Mouse (Mus musculus) neural tube, embryonic 14.5 days (tissue): ENCODE results near the gene Ppp1r27. TPM values are rescaled to one million over a fixed set of nuclear protein-coding genes. Genes with fewer than 3 reads are reported as not detected.
"Not testable (repeated sequence)": the region's sequence is repeated elsewhere in the genome, so short reads cannot be mapped to it uniquely, and the experiment has no call there.

Experiments used
- ATAC-seq: fragments of 200-750 bp; cut with Nextera tagmentation; 2 replicates; pipeline ENCODE4 v1.8.0; 2017; ENCODE audit warnings: low read depth, mild to moderate bottlenecking, moderate TSS enrichment, moderate library complexity
- H3K27ac ChIP-seq: fragments of 300-500 bp; sonication (generic); 2 replicates; pipeline ENCODE4 v1.5.1; 2014; ENCODE audit warnings: low read depth, mild to moderate bottlenecking, control low read depth, low read length, moderate library complexity, mixed read lengths
- H3K27me3 ChIP-seq: fragments of 300-500 bp; sonication (generic); 2 replicates; pipeline ENCODE4 v1.6.1; 2014; ENCODE audit warnings: low read length; ENCODE audit not compliant: control insufficient read depth, insufficient read depth
- H3K36me3 ChIP-seq: fragments of 300-500 bp; sonication (generic); 2 replicates; pipeline ENCODE4 v1.6.1; 2014; ENCODE audit warnings: low read length, mixed read lengths; ENCODE audit not compliant: control insufficient read depth, insufficient read depth
- H3K4me1 ChIP-seq: fragments of 300-500 bp; sonication (generic); 2 replicates; pipeline ENCODE4 v1.6.1; 2014; ENCODE audit warnings: low read length; ENCODE audit not compliant: control insufficient read depth, insufficient read depth
- H3K4me2 ChIP-seq: fragments of 300-500 bp; sonication (generic); 2 replicates; pipeline ENCODE4 v1.6.1; 2014; ENCODE audit warnings: mild to moderate bottlenecking, low read depth, low read length, control low read depth
- H3K4me3 ChIP-seq: fragments of 300-500 bp; sonication (generic); 2 replicates; pipeline ENCODE4 v1.5.1; 2014; ENCODE audit warnings: low read depth, low read length, control low read depth, mixed read lengths
- H3K9ac ChIP-seq: fragments of 300-500 bp; sonication (generic); replicated peaks from 2 replicates; pipeline ENCODE4 v1.6.1; 2014; ENCODE audit warnings: low read depth, mild to moderate bottlenecking, control low read depth, low read length, mixed read lengths
- H3K9me3 ChIP-seq: fragments of 300-500 bp; sonication (generic); 2 replicates; pipeline ENCODE4 v1.6.1; 2016; ENCODE audit warnings: low read length; ENCODE audit not compliant: control insufficient read depth
- WGBS: fragments of 180-500 bp; shearing (Covaris S2); extraction: QIAGEN DNeasy Blood & Tissue Kit; methylation state at CpG from one replicate; pipeline ENCODE4 v1.1.7; 2014; 5-methylcytosine and 5-hydroxymethylcytosine counted together
- polyA plus RNA-seq: library from polyadenylated mRNA; unstranded; fragments of >200 nt; fragmentation: Nextera tagmentation; extraction: Ambion mirVana; gene quantifications from 2 replicates; pipeline ENCODE4 v1.2.1, GENCODE M21; 2014

Gene Ppp1r27
- not detected in 2 replicates for polyA plus RNA-seq

DNA sequence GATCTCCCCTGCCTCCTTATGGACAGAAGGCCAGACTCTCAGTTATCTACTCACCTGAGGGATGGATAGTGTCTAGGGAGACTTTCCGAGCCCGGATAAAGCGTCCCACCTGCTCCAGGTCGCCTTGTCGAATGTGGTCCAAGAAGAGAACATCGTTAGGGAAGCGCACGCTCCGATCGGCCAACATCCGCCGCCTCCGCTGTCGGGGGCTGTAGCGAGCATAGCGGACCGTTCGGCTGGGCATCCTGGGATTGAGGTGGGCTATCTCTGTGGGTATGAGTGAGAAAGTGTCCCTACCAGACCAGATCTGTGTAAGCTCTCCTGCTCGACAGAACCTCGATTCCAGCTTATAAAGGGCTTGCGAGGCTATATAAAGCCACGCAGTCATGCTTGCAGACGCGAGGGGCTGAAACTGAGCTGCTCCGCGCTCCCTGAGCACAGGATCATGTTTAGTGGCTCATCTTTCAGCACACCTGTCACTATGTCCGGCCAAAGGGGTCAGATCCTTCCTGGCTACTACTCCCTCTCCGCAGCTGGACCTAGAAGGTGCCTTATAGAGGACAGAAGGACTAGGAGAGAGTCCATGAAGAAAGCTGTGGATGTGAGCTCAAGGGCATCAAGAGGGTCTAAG, at the start of gene Ppp1r27:
TSS of gene Ppp1r27 (minus strand) at position 323 of the 631 bp plus-strand sequence.
- Histone ChIP-seq H3K4me2 (peak within 1 kb of the TSS; percentile 93), H3K27ac (peak within 1 kb of the TSS; percentile 58), H3K9me3 (no peaks in the 10 kb centered on the region), H3K36me3 (no peaks in the 10 kb centered on the region), H3K9ac (peak within 1 kb of the TSS; percentile 96), H3K4me1 (peaks cover 17% of the 10 kb centered on the region), H3K27me3 (no peaks in the 10 kb centered on the region), H3K4me3 (peak within 1 kb of the TSS; percentile 96)
- WGBS = 93% methylated on average over 28 of the region's 28 CpGs
- no peak for ATAC-seq

DNA sequence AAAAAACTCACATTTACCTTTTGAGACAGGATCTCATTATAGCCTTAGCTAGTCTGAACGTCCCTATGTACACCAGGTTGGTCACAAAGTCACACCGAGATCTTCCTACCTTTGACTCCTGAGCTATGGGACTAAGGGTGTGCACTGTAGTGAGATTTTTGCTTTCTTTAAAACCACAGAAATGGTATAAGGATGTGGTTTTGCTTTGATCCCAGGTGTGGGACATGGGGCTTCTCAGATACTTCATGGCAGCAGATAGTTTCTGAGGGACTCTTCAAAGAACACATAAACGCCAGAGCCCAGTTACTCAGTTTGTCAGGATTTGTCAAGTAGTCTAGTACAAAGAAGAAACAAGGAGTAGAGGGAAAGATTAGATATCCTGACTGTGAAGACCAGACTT, 49.8 kb upstream of the Ppp1r27 start:
- 93% methylated on average over 3 of the region's 3 CpGs for WGBS
- Histone ChIP-seq H3K4me1 (peaks cover 13% of the 10 kb centered on the region), H3K27ac (no peak overlapping the region), H3K27me3 (no peaks in the 10 kb centered on the region), H3K9me3 (no peaks in the 10 kb centered on the region), H3K4me2 (no peak overlapping the region), H3K9ac (no peak overlapping the region), H3K36me3 (peaks cover 44% of the 10 kb centered on the region), H3K4me3 (no peak overlapping the region)
- no peak for ATAC-seq

- H3K9ac ChIP-seq = peak overlapping the region; percentile 99
- peaks cover 13% of the 10 kb centered on the region for H3K4me1 ChIP-seq
- no peaks in the 10 kb centered on the region for H3K27me3 ChIP-seq
- peak overlapping the region; percentile 97 for H3K4me2 ChIP-seq
- H3K27ac ChIP-seq = peak overlapping the region; percentile 87
- H3K36me3 ChIP-seq = peaks cover 43% of the 10 kb centered on the region
- no peak; the same call in 1 of the 2 replicates for ATAC-seq
- 49% methylated on average over 17 of the region's 17 CpGs for WGBS
- no peaks in the 10 kb centered on the region for H3K9me3 ChIP-seq
- H3K4me3 ChIP-seq = peak overlapping the region; percentile 95
Observed at GRCm38 (mm10) chr11:120598990-120599549, 48.1 kb upstream of the Ppp1r27 start.

DNA sequence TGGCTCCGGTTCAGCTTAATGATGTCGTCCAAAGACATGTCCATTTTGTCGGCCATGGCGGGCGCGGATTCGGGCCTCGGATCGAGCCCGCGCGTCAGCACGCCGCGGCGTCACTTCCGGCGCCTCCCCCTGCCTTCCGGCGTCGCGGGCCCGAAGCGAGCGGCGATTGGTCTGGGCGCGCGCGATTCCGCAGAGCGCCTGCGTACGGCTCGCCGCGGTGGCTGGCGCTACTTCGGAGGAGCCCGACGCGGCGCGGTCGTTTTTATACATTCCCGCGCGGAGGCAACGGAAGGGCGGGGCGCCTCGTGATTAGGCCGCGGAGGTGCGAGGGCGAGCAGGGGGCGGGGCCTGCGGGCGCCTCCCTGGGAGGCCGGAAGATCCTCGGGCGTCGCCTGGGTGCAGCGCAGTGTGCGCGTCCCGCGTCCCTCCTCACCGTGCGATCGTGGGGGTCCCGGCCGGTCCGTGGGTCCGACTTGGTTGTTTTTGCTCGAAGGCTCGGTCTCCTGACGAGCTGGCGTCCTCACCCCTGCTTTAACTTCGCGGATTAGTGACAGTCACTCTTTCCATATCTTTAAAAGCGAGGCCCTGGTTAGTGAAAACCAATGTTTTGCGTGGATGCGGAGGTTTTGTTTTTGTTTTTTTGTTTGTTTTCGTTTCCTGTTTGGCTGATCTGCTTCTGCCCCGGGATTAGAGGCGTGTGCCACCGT, 47.5 kb upstream of the Ppp1r27 start, which contains the start of the genes Alyref and Anapc11:
TSS of gene Alyref (minus strand) at position 83 of the 707 bp plus-strand sequence.
TSS of gene Anapc11 (plus strand) at position 139 of the 707 bp plus-strand sequence.
- Histone ChIP-seq H3K4me2 (peak within 1 kb of the TSS; percentile 97), H3K9ac (peak within 1 kb of the TSS; percentile 99), H3K36me3 (peaks cover 47% of the 10 kb centered on the region), H3K4me3 (peak within 1 kb of the TSS; percentile 95), H3K27ac (peak within 1 kb of the TSS; percentile 87), H3K9me3 (no peaks in the 10 kb centered on the region), H3K4me1 (peaks cover 13% of the 10 kb centered on the region), H3K27me3 (no peaks in the 10 kb centered on the region)
- WGBS = under 1% methylated on average over 87 of the region's 88 CpGs
- ATAC-seq = peak; percentile 98

DNA sequence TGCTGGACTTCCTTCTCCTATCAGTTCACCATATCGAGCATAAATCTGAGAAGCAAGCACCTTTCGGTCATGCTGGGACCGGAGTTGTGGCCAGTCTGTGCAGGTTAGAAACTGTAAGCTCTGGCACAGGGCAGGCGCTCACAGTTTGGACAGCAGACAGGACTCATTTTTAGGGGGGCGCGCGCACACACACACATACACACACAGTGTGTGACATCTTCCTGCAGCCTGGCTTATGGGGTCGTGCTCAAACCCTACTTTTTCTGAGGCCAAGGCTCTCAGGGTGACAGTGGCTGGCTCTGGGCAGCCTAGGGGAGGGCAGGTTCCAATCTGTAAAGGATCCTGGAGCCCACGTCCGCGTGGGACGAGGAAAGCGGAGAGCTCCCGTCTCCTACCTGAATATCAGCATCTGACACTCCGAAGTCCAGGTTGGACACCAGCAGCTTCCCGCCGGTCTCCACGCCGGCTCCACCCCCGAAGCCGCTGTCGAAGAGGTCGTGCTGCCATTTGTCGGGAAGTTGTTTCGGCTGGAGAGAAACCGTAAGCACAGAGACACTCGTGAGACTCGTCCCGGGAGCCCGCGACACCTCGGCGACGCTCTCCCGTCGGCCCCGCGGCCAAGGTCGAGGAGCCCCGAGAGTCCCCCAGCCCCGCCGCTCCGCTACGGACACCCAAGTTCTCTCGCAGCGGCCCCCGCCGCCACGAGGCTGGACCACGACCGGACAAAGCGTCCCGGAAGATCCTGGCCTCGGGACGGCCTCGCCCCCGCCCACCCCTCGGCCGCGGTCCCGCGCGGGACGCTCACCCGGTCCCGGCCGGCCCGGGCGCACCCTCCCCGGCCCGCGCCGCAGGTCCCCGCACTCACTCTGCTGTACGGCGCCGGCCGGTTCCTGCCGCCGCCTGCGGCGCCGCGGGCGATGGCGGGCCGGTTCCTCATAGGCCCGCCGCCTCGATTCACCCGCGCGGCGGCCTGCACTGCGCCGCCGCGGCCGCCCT, 46.6 kb upstream of the Ppp1r27 start:
- H3K4me1 ChIP-seq = peaks cover 13% of the 10 kb centered on the region
- peak overlapping the region; percentile 99 for H3K9ac ChIP-seq
- no peaks in the 10 kb centered on the region for H3K9me3 ChIP-seq
- peak overlapping the region; percentile 87 for H3K27ac ChIP-seq
- ATAC-seq = peak; percentile 57
- no peaks in the 10 kb centered on the region for H3K27me3 ChIP-seq
- H3K4me3 ChIP-seq = peak overlapping the region; percentile 95
- peaks cover 45% of the 10 kb centered on the region for H3K36me3 ChIP-seq
- WGBS = 6% methylated on average over 69 of the region's 99 CpGs
- H3K4me2 ChIP-seq = peak overlapping the region; percentile 97

- Histone ChIP-seq H3K27me3 (no peaks in the 10 kb centered on the region), H3K4me3 (no peak overlapping the region), H3K27ac (no peak overlapping the region), H3K36me3 (peaks cover 60% of the 10 kb centered on the region), H3K4me1 (no peaks in the 10 kb centered on the region), H3K9me3 (no peaks in the 10 kb centered on the region), H3K4me2 (no peak overlapping the region), H3K9ac (no peak overlapping the region)
- 95% methylated on average over 6 of the region's 6 CpGs for WGBS
- ATAC-seq = no peak
Observed at GRCm38 (mm10) chr11:120588531-120588930, 37.6 kb upstream of the Ppp1r27 start.

DNA sequence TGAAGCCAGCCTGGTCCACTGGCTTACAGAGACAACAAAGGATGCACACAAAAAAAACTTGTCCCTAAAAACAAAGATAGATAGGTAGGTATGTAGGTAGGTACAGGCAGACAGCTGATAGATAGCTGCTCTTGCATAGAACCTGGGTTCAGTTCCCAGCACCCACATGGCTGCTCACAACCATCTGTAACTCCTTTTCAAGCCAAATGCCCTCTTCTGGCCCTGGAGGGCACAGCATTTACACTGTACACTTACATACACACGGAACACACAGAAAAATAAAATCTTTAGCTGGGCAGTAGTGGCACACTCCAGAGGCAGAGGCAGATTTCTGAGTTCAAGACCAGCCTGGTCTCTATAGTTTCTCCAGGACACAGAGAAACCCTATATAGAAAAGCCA, 33.0 kb upstream of the Ppp1r27 start:
- Histone ChIP-seq H3K27me3 (no peaks in the 10 kb centered on the region), H3K4me3 (no peak overlapping the region), H3K27ac (no peak overlapping the region), H3K36me3 (peaks cover 40% of the 10 kb centered on the region), H3K9me3 (no peaks in the 10 kb centered on the region), H3K4me1 (peaks cover 20% of the 10 kb centered on the region), H3K4me2 (no peak overlapping the region), H3K9ac (no peak overlapping the region)
- 95% methylated on average over 1 of the region's 1 CpGs for WGBS
- ATAC-seq = no peak

- WGBS = 94% methylated on average over 2 of the region's 2 CpGs
- ATAC-seq, H3K9me3 ChIP-seq, H3K27me3 ChIP-seq, H3K27ac ChIP-seq, H3K4me3 ChIP-seq, H3K9ac ChIP-seq, H3K4me2 ChIP-seq: not testable (repeated sequence)
- peaks cover 20% of the 10 kb centered on the region for H3K4me1 ChIP-seq
- H3K36me3 ChIP-seq = peaks cover 43% of the 10 kb centered on the region
Observed at GRCm38 (mm10) chr11:120582982-120583293, 32.0 kb upstream of the Ppp1r27 start.
